8 mouse cellular contexts compared by ENCODE assay signal in the genomic region with DNA sequence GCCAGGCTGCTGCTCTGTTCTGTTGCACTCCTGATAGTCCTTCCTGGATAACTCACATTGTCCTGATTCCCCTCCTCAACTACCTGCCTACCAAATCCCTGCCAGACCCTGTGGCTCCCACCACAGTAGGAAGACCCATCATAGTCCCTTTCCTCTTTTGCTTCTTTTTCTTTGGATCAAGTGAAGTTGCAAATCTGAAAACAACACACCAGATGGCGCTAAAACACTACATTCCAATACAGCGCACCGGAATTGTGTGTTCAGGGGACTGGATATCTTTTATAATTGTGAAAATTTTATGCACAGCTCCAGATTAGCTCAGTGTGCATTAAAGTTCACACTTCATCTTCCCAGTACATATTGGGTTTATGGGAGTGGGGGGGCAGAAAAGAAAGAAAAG. TPM values are rescaled to one million over a fixed set of nuclear protein-coding genes. Genes with fewer than 3 reads are reported as not detected.
DNase-seq lines count a peak whose midpoint lies in the region; ATAC-seq and TF ChIP-seq lines count a peak whose summit lies in the region.

No protein-coding gene starts in this region.

- no peaks in the 10 kb centered on the region for H3K36me3 ChIP-seq in intestine, postnatal 0 days (ENCODE audit: control insufficient read depth, insufficient read depth)
- H3K36me3 ChIP-seq in intestine, embryonic 15.5 days: no peaks in the 10 kb centered on the region
- no peaks in the 10 kb centered on the region for H3K36me3 ChIP-seq in embryonic facial prominence, embryonic 10.5 days (replicated peaks)
- no peaks in the 10 kb centered on the region for H3K36me3 ChIP-seq in kidney, embryonic 16.5 days (ENCODE audit: insufficient read depth, low read length)
- H3K36me3 ChIP-seq in midbrain, embryonic 11.5 days (ENCODE audit: control insufficient read depth, insufficient read depth, low read length): no peaks in the 10 kb centered on the region

- no peak overlapping the region for H3K4me2 ChIP-seq in intestine, postnatal 0 days (replicated peaks; ENCODE audit: low read depth)
- no peak overlapping the region for H3K4me2 ChIP-seq in intestine, embryonic 15.5 days (replicated peaks)
- no peak overlapping the region for H3K4me2 ChIP-seq in kidney, embryonic 16.5 days (replicated peaks; ENCODE audit: low read depth, low read length)
- no peak overlapping the region for H3K4me2 ChIP-seq in midbrain, embryonic 11.5 days

- no peak overlapping the region for H3K9ac ChIP-seq in intestine, postnatal 0 days (ENCODE audit: low read depth, low read length)
- no peak overlapping the region for H3K9ac ChIP-seq in intestine, embryonic 15.5 days
- no peak overlapping the region for H3K9ac ChIP-seq in kidney, embryonic 16.5 days (replicated peaks; ENCODE audit: low read length)
- no peak overlapping the region for H3K9ac ChIP-seq in midbrain, embryonic 11.5 days (ENCODE audit: low read length)

- H3K9me3 ChIP-seq in intestine, postnatal 0 days (ENCODE audit: control insufficient read depth): no peaks in the 10 kb centered on the region
- no peaks in the 10 kb centered on the region for H3K9me3 ChIP-seq in intestine, embryonic 15.5 days
- H3K9me3 ChIP-seq in embryonic facial prominence, embryonic 10.5 days: no peaks in the 10 kb centered on the region
- peaks cover 3% of the 10 kb centered on the region; the same call in 1 of the 2 replicates for H3K9me3 ChIP-seq in kidney, embryonic 16.5 days (ENCODE audit: low read length)
- H3K9me3 ChIP-seq in midbrain, embryonic 11.5 days (ENCODE audit: control insufficient read depth, low read length): no peaks in the 10 kb centered on the region; the same call in 1 of the 2 replicates

- peak; percentile 39 for DNase-seq in R1 (ENCODE audit: low read depth, low spot score)
- DNase-seq in embryonic facial prominence, embryonic 10.5 days (ENCODE audit: low spot score): peak; percentile 19
- peak; percentile 94 for DNase-seq in midbrain, embryonic 11.5 days (ENCODE audit: low spot score, missing footprints)
- DNase-seq in ovary, postnatal 36 days (ENCODE audit: low spot score): no peak
- no peak for DNase-seq in ovary, adult 18-20 months (ENCODE audit: low spot score)

- H3K4me3 ChIP-seq in intestine, postnatal 0 days (ENCODE audit: low read depth, low read length): no peak overlapping the region
- no peak overlapping the region for H3K4me3 ChIP-seq in intestine, embryonic 15.5 days (replicated peaks)
- no peak overlapping the region for H3K4me3 ChIP-seq in embryonic facial prominence, embryonic 10.5 days
- no peak overlapping the region for H3K4me3 ChIP-seq in kidney, embryonic 16.5 days (ENCODE audit: low read length)
- no peak overlapping the region for H3K4me3 ChIP-seq in midbrain, embryonic 11.5 days (ENCODE audit: low read depth, low read length)

- ATAC-seq in intestine, postnatal 0 days: no peak
- ATAC-seq in intestine, embryonic 15.5 days: no peak
- ATAC-seq in kidney, embryonic 16.5 days (ENCODE audit: low FRiP score, low TSS enrichment): peak; percentile 27; the same call in 1 of the 2 replicates
- ATAC-seq in midbrain, embryonic 11.5 days (ENCODE audit: low FRiP score): peak; percentile 50; the same call in 1 of the 2 replicates

- 1% methylated on average over 3 of the region's 3 CpGs for WGBS in intestine, postnatal 0 days
- WGBS in intestine, embryonic 15.5 days: 5% methylated on average over 3 of the region's 3 CpGs
- WGBS in embryonic facial prominence, embryonic 10.5 days: 4% methylated on average over 3 of the region's 3 CpGs
- 3% methylated on average over 3 of the region's 3 CpGs for WGBS in kidney, embryonic 16.5 days
- WGBS in midbrain, embryonic 11.5 days: 2% methylated on average over 3 of the region's 3 CpGs

- H3K27me3 ChIP-seq in intestine, postnatal 0 days (replicated peaks; ENCODE audit: control insufficient read depth, insufficient read depth, low read length): no peaks in the 10 kb centered on the region
- H3K27me3 ChIP-seq in intestine, embryonic 15.5 days (replicated peaks): no peaks in the 10 kb centered on the region
- no peaks in the 10 kb centered on the region for H3K27me3 ChIP-seq in embryonic facial prominence, embryonic 10.5 days (replicated peaks; ENCODE audit: low read depth, poor library complexity, severe bottlenecking)
- no peaks in the 10 kb centered on the region for H3K27me3 ChIP-seq in kidney, embryonic 16.5 days (ENCODE audit: insufficient read depth, low read length)
- no peaks in the 10 kb centered on the region for H3K27me3 ChIP-seq in midbrain, embryonic 11.5 days (ENCODE audit: control insufficient read depth, insufficient read depth, low read length)

- TF ChIP-seq CTCF in intestine, postnatal 0 days (IDR thresholded peaks at IDR 0.05; ENCODE audit: low read depth): peak; percentile 82

- H3K4me1 ChIP-seq in intestine, postnatal 0 days (replicated peaks; ENCODE audit: control insufficient read depth, insufficient read depth, low read length): no peaks in the 10 kb centered on the region
- no peaks in the 10 kb centered on the region for H3K4me1 ChIP-seq in intestine, embryonic 15.5 days (replicated peaks)
- peaks cover 11% of the 10 kb centered on the region for H3K4me1 ChIP-seq in embryonic facial prominence, embryonic 10.5 days
- H3K4me1 ChIP-seq in kidney, embryonic 16.5 days (ENCODE audit: insufficient read depth, low read length): no peaks in the 10 kb centered on the region
- no peaks in the 10 kb centered on the region for H3K4me1 ChIP-seq in midbrain, embryonic 11.5 days (ENCODE audit: control insufficient read depth, insufficient read depth, low read length)

- no peak overlapping the region for H3K27ac ChIP-seq in intestine, postnatal 0 days (ENCODE audit: low read depth, low read length)
- H3K27ac ChIP-seq in intestine, embryonic 15.5 days: no peak overlapping the region
- no peak overlapping the region for H3K27ac ChIP-seq in embryonic facial prominence, embryonic 10.5 days (replicated peaks)
- H3K27ac ChIP-seq in kidney, embryonic 16.5 days (ENCODE audit: low read length): no peak overlapping the region
- H3K27ac ChIP-seq in midbrain, embryonic 11.5 days (ENCODE audit: low read depth, low read length): no peak overlapping the region

RNA-seq across cellular contexts. Expression of a gene that starts 45.7 kb away (rescaled TPM):
- 0.26 and 0.63 TPM in 2 replicates for polyA plus RNA-seq in intestine, postnatal 0 days (2015; fragmentation: Nextera tagmentation; extraction: Ambion mirVana)
- 0.30 and 0.38 TPM in 2 replicates for polyA plus RNA-seq in intestine, embryonic 15.5 days (2015; fragmentation: Nextera tagmentation; extraction: Ambion mirVana)
- 2.0 and 2.8 TPM in 2 replicates for polyA plus RNA-seq in embryonic facial prominence, embryonic 10.5 days (2016; fragmentation: Nextera tagmentation; extraction: Ambion mirVana)
- 1.4 TPM in 2 replicates for polyA plus RNA-seq in kidney, embryonic 16.5 days (2015; fragmentation: Nextera tagmentation; extraction: Ambion mirVana)
- polyA plus RNA-seq in midbrain, embryonic 11.5 days (2014; fragmentation: Nextera tagmentation; extraction: Ambion mirVana): 14.7 TPM in 2 replicates

Comparison
In these comparisons a context has a peak if more than half of its experiments do, and no peak if none do; other contexts are left out.
1. ATAC-seq: peak in kidney, embryonic 16.5 days (single experiment) and midbrain, embryonic 11.5 days (single experiment); none in intestine, postnatal 0 days (single experiment) and intestine, embryonic 15.5 days (single experiment).
2. DNase-seq: peak in R1 (single experiment), embryonic facial prominence, embryonic 10.5 days (single experiment) and midbrain, embryonic 11.5 days (single experiment); none in ovary, postnatal 36 days (single experiment) and ovary, adult 18-20 months (single experiment).